Mouse (Mus musculus): Measurements from ENCODE around the gene Spon1. TPM values are rescaled to one million over a fixed set of nuclear protein-coding genes. Genes with fewer than 3 reads are reported as not detected.

Gene Spon1
- polyA plus RNA-seq, 1 experiment: 0.65 TPM

DNA sequence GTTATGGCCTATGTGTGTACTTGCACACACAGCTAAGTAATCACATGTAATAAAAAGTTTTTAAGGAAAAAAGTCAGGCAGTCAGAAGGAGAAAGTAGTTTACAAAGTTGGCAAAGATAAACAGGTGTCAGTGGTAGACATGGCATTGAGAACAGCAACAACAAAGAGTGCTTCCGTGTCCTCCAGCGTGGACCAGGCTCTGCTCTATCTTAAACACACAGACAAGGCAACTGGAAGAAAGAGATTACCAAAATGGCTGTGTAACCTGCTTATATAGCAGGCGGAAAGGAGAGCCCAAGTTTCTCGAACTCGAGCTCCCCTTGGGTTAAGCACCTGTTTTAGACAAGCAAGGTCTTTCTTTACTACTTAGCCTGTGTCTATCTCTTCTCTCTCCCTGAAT lies 314.5 kb downstream of the Spon1 start:
- 74% methylated on average over 5 of the region's 5 CpGs for WGBS

GRCm38 (mm10) chr7:114081633-114082420 lies 316.0 kb downstream of the Spon1 start:
- Histone ChIP-seq H3K4me1 (ENCODE audit: control insufficient read depth, insufficient read depth, low read length) (no peaks in the 10 kb centered on the region; the same call in 1 of the 2 replicates), H3K27ac (ENCODE audit: control insufficient read depth, insufficient read depth, low read depth, low read length, poor library complexity) (no peak overlapping the region), H3K4me3 (replicated peaks; ENCODE audit: control insufficient read depth, low read depth, low read length) (no peak overlapping the region)
- WGBS: 42% methylated on average over 21 of the region's 21 CpGs
- TF ChIP-seq POLR2A (IDR thresholded peaks at IDR 0.05; ENCODE audit: borderline replicate concordance, control insufficient read depth, low read depth, low read length) (no peak), CTCF (IDR thresholded peaks at IDR 0.05; ENCODE audit: control insufficient read depth, insufficient read depth, low read length) (no peak)

More for the DNA sequence above, 314.5 kb downstream of the Spon1 start:
- Histone ChIP-seq H3K4me3 (replicated peaks; ENCODE audit: control insufficient read depth, low read depth, low read length) (no peak overlapping the region), H3K27ac (ENCODE audit: control insufficient read depth, insufficient read depth, low read depth, low read length, poor library complexity) (no peak overlapping the region), H3K4me1 (ENCODE audit: control insufficient read depth, insufficient read depth, low read length) (no peaks in the 10 kb centered on the region; the same call in 1 of the 2 replicates)
- TF ChIP-seq CTCF (IDR thresholded peaks at IDR 0.05; ENCODE audit: control insufficient read depth, insufficient read depth, low read length) (no peak), POLR2A (IDR thresholded peaks at IDR 0.05; ENCODE audit: borderline replicate concordance, control insufficient read depth, low read depth, low read length) (no peak)

DNA sequence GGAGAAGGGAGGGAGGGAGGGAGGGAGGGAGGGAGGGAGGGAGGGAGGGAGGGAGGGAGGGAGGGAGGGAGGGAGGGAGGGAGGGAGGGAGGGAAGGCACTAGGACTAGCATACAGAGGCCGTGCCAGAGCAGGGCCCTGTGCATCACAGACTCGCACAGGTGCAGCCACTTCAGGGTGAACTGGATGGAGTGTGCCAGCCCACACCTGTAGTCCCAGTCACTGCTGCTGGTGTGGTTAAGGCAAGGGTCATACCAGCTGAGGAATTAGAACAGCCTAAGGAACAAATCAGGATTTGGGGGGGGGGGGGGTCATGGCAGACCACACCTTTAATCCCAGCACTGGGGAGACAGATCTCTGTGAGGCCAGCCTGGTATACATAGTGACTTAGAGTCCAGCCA lies 317.3 kb downstream of the Spon1 start:
- WGBS: 78% methylated on average over 2 of the region's 2 CpGs
- TF ChIP-seq CTCF (IDR thresholded peaks at IDR 0.05; ENCODE audit: control insufficient read depth, insufficient read depth, low read length) (no peak), POLR2A (IDR thresholded peaks at IDR 0.05; ENCODE audit: borderline replicate concordance, control insufficient read depth, low read depth, low read length) (no peak)
- Histone ChIP-seq H3K4me3 (replicated peaks; ENCODE audit: control insufficient read depth, low read depth, low read length) (no peak overlapping the region), H3K27ac (ENCODE audit: control insufficient read depth, insufficient read depth, low read depth, low read length, poor library complexity) (no peak overlapping the region), H3K4me1 (ENCODE audit: control insufficient read depth, insufficient read depth, low read length) (no peaks in the 10 kb centered on the region; the same call in 1 of the 2 replicates)

DNA sequence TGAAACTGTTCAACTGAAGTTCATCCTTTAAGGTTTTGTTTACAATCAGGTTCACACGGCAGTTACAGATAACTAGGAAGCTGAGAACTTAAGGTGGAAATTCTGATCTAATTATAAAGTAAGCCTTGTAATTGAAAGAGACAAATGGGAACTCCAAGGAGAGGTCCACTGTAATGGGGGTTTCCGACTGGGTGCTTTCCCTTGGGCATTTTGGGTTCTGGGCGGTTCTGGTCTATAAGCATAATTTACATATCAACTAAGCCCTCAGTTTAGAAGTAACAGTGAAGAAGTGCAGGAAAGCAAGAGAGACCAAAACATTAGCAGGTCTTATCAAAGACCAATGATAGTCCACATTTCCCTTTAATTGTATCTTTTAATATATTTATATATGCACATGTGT lies 318.0 kb downstream of the Spon1 start:
- WGBS: 70% methylated on average over 3 of the region's 3 CpGs
- H3K4me3 ChIP-seq (replicated peaks; ENCODE audit: control insufficient read depth, low read depth, low read length): no peak overlapping the region
- H3K4me1 ChIP-seq (ENCODE audit: control insufficient read depth, insufficient read depth, low read length): no peaks in the 10 kb centered on the region; the same call in 1 of the 2 replicates
- no peak overlapping the region for H3K27ac ChIP-seq (ENCODE audit: control insufficient read depth, insufficient read depth, low read depth, low read length, poor library complexity)
- TF ChIP-seq POLR2A (IDR thresholded peaks at IDR 0.05; ENCODE audit: borderline replicate concordance, control insufficient read depth, low read depth, low read length) (no peak), CTCF (IDR thresholded peaks at IDR 0.05; ENCODE audit: control insufficient read depth, insufficient read depth, low read length) (no peak)

DNA sequence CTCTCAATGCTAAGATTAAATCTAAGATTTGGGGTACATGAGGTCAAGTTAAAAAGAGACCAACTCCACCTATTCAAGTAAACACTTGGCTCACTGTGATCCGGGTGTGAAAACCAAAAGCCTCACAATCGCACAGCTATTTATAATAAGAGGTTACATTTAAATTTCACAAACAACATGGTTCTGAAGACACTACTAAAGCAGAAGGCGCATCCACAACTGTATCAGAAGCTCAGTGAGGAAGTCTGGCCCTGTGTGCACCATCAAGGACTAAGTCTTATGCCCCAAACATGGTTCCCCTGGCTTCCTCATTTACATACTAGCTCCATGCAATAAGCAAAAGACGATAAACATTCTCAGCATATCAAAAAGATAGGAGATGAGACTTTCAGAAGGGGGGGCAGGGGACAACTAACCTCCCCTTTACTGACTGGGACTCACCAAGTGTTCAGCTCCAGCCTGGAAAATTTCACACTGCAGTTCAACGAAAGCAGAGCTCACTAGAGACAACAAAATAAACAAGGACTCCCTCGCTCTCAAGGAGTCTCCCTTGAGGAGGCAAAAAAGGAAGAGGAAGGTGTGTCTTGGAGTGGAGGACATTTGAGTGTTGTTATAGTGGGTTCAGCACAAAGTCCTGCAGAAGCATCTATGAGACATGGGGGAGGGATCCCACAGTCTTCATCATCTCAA lies 320.4 kb downstream of the Spon1 start:
- no peak overlapping the region for H3K27ac ChIP-seq (ENCODE audit: control insufficient read depth, insufficient read depth, low read depth, low read length, poor library complexity)
- 76% methylated on average over 6 of the region's 6 CpGs for WGBS
- H3K4me3 ChIP-seq (replicated peaks; ENCODE audit: control insufficient read depth, low read depth, low read length): no peak overlapping the region
- TF ChIP-seq CTCF (IDR thresholded peaks at IDR 0.05; ENCODE audit: control insufficient read depth, insufficient read depth, low read length) (no peak), POLR2A (IDR thresholded peaks at IDR 0.05; ENCODE audit: borderline replicate concordance, control insufficient read depth, low read depth, low read length) (no peak)
- no peaks in the 10 kb centered on the region for H3K4me1 ChIP-seq (ENCODE audit: control insufficient read depth, insufficient read depth, low read length)

DNA sequence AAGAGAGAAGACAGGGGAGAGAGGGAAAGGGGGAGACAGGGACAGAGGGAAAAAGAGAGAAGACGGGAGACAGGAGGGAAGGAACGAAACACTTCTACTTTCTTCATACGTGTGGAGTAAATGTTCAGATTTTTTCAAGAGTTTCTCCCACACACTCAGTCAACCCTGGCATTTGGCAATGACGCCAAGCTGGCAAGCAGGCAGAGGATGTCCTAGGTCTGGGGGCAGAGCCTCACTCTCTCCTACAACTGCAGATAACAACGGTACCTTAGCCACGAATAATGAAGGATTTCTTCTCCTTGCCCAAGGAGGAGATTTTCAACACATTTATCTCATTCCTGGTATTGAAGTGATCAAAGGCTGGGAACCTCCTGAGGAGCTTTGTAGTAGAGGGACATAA lies 321.5 kb downstream of the Spon1 start:
- no peaks in the 10 kb centered on the region for H3K4me1 ChIP-seq (ENCODE audit: control insufficient read depth, insufficient read depth, low read length)
- 71% methylated on average over 6 of the region's 6 CpGs for WGBS
- H3K27ac ChIP-seq (ENCODE audit: control insufficient read depth, insufficient read depth, low read depth, low read length, poor library complexity): no peak overlapping the region
- H3K4me3 ChIP-seq (replicated peaks; ENCODE audit: control insufficient read depth, low read depth, low read length): no peak overlapping the region
- TF ChIP-seq CTCF (IDR thresholded peaks at IDR 0.05; ENCODE audit: control insufficient read depth, insufficient read depth, low read length): no peak
- TF ChIP-seq POLR2A (IDR thresholded peaks at IDR 0.05; ENCODE audit: borderline replicate concordance, control insufficient read depth, low read depth, low read length): no peak

- Histone ChIP-seq H3K27ac (ENCODE audit: control insufficient read depth, insufficient read depth, low read depth, low read length, poor library complexity) (no peak overlapping the region), H3K4me1 (ENCODE audit: control insufficient read depth, insufficient read depth, low read length) (no peaks in the 10 kb centered on the region), H3K4me3 (replicated peaks; ENCODE audit: control insufficient read depth, low read depth, low read length) (no peak overlapping the region)
- WGBS: 56% methylated on average over 11 of the region's 11 CpGs
- TF ChIP-seq CTCF (IDR thresholded peaks at IDR 0.05; ENCODE audit: control insufficient read depth, insufficient read depth, low read length) (no peak), POLR2A (IDR thresholded peaks at IDR 0.05; ENCODE audit: borderline replicate concordance, control insufficient read depth, low read depth, low read length) (no peak)
These were observed 322.2 kb downstream of the Spon1 start for GRCm38 (mm10) chr7:114087986-114088385.

DNA sequence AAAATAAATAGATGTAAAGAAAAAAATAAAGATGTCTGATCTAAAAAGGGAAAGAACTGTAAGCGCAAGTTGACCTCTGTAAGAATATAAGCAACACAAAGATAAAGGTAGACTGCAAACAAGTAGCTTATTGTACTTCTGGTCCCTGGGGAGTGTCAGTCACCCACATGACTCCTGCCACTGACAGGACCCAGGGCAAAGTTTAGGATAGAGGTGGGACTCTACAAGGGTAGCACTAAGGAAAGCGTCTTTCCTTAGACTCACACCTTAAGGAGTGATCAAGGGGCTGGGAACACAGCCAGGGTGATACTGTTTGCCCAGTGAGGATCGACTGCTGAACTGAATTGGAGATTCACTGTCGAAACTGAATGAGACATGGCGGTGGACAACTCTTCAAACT lies 323.1 kb downstream of the Spon1 start:
- H3K4me1 ChIP-seq (ENCODE audit: control insufficient read depth, insufficient read depth, low read length): no peaks in the 10 kb centered on the region; the same call in 1 of the 2 replicates
- WGBS: 85% methylated on average over 5 of the region's 5 CpGs
- H3K27ac ChIP-seq (ENCODE audit: control insufficient read depth, insufficient read depth, low read depth, low read length, poor library complexity): no peak overlapping the region

More for the DNA sequence above, 323.1 kb downstream of the Spon1 start:
- no peak for TF ChIP-seq CTCF (IDR thresholded peaks at IDR 0.05; ENCODE audit: control insufficient read depth, insufficient read depth, low read length)
- TF ChIP-seq POLR2A (IDR thresholded peaks at IDR 0.05; ENCODE audit: borderline replicate concordance, control insufficient read depth, low read depth, low read length): no peak
- no peak overlapping the region for H3K4me3 ChIP-seq (replicated peaks; ENCODE audit: control insufficient read depth, low read depth, low read length)
